Mouse (Mus musculus) lung, postnatal 0 days (tissue): ENCODE data around the gene Irak4. TPM values are rescaled to one million over a fixed set of nuclear protein-coding genes. Genes with fewer than 3 reads are reported as not detected.

Source experiments
- ATAC-seq: fragments of 200-750 bp; cut with Nextera tagmentation; 2 replicates; pipeline ENCODE4 v1.8.0; 2017; ENCODE audit warnings: moderate library complexity
- DNase-seq: peaks from one replicate; pipeline ENCODE4 v3.0.0-alpha.2; 2016; ENCODE audit warnings: low spot score
- H3K27ac ChIP-seq: fragments of 300-500 bp; sonication (generic); 2 replicates; pipeline ENCODE4 v1.5.1; 2014; ENCODE audit warnings: antibody characterized with exemption, mild to moderate bottlenecking, low read length, mixed read lengths
- H3K27me3 ChIP-seq: fragments of 300-500 bp; sonication (generic); replicated peaks from 2 replicates; pipeline ENCODE4 v1.6.1; 2014; ENCODE audit warnings: low read length, mixed read lengths; ENCODE audit not compliant: insufficient read depth
- H3K36me3 ChIP-seq: fragments of 300-500 bp; sonication (generic); 2 replicates; pipeline ENCODE4 v1.6.1; 2014; ENCODE audit warnings: low read length, mixed read lengths; ENCODE audit not compliant: insufficient read depth
- H3K4me1 ChIP-seq: fragments of 300-500 bp; sonication (generic); 2 replicates; pipeline ENCODE4 v1.6.1; 2014; ENCODE audit warnings: antibody characterized with exemption, low read depth, low read length, mixed read lengths; ENCODE audit not compliant: insufficient read depth
- H3K4me2 ChIP-seq: fragments of 300-500 bp; sonication (generic); replicated peaks from 2 replicates; pipeline ENCODE4 v1.6.1; 2014; ENCODE audit warnings: low read depth, mild to moderate bottlenecking, low read length, moderate library complexity, mixed read lengths
- H3K4me3 ChIP-seq: fragments of 300-500 bp; sonication (generic); 2 replicates; pipeline ENCODE4 v1.5.1; 2014; ENCODE audit warnings: low read depth, low read length
- H3K9ac ChIP-seq: fragments of 300-500 bp; sonication (generic); replicated peaks from 2 replicates; pipeline ENCODE4 v1.6.1; 2014; ENCODE audit warnings: low read depth, mild to moderate bottlenecking
- H3K9me3 ChIP-seq: fragments of 300-500 bp; sonication (generic); 2 replicates; pipeline ENCODE4 v1.6.1; 2016; ENCODE audit warnings: low read length, mixed read lengths
- CTCF ChIP-seq: IDR thresholded peaks from 2 replicates; pipeline ENCODE4 v1.5.1; 2016; ENCODE audit warnings: antibody characterized with exemption, mild to moderate bottlenecking
- EP300 ChIP-seq: IDR thresholded peaks from 2 replicates; pipeline ENCODE4 v1.6.1; 2016; ENCODE audit warnings: antibody characterized with exemption, mild to moderate bottlenecking, control low read depth
- WGBS: fragments of 180-500 bp; shearing (Covaris S2); extraction: QIAGEN DNeasy Blood & Tissue Kit; methylation state at CpG from one replicate; pipeline ENCODE4 v1.1.7; 2014; 5-methylcytosine and 5-hydroxymethylcytosine counted together
- polyA plus RNA-seq: library from polyadenylated mRNA; unstranded; fragments of >200 nt; fragmentation: Nextera tagmentation; extraction: Ambion mirVana; gene quantifications from 2 replicates; pipeline ENCODE4 v1.2.1, GENCODE M21; 2015

Irak4 gene
- polyA plus RNA-seq, 1 experiment from 2014 or later = 11.8 TPM

DNA sequence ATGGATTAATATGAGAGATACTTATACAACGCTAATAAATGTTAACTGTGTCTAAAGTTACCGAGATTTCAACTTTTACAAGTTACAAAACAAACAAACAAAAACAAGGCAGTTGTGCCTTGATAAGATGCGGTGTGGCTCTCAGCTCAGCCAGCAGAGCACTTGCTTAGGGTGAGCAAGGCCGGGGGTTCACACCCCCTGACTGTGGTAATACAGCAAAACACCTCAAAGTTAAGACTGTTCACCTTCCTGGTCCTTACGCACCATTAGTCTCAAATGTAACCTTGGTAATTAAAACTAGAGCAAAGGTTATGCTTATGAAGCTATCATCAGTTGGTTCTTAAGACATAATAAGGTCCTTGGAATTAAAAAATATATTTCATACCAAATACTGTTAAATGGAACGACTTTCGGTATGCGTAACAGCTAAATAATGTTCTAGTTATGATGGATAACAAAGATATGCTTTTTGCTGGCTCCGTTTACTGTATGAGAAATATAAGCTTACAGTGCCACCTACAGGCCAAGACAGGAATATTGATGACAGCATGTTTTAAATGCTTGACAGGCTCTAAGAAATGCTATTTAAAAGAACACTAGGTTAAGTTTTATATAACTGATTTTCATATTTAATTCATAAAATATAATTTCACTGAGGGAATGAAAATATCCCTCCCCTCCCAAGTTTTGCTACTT, 23.1 kb upstream of the Irak4 start:
- Histone ChIP-seq H3K4me1 (no peaks in the 10 kb centered on the region), H3K4me3 (no peak overlapping the region), H3K4me2 (no peak overlapping the region), H3K27me3 (no peaks in the 10 kb centered on the region), H3K36me3 (no peaks in the 10 kb centered on the region), H3K9ac (no peak overlapping the region), H3K27ac (no peak overlapping the region), H3K9me3 (no peaks in the 10 kb centered on the region)
- no peak for ATAC-seq
- peak; percentile 89 for DNase-seq
- WGBS = 32% methylated on average over 9 of the region's 9 CpGs
- peak; percentile 83 for TF ChIP-seq CTCF
- no peak for TF ChIP-seq EP300

DNA sequence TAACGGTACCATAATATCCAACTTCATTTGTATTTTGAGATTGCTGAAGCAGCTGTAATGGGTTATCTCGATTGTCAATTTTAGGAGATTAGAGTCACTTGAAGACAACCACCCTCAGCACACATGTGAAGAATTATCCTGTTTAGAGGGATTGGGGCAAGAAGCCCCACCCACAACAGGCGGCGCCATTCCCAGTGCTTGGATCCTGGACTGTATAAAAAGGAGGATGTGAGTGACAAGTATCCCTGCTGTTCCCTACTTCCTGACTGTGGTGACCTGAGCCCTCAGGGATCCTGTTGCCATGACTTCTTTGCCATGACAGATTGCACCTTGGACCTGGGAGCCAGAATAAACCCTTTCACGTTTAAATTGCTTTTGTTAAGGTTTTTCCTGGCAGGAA, 22.5 kb upstream of the Irak4 start:
- H3K9ac ChIP-seq = no peak overlapping the region
- H3K9me3 ChIP-seq = no peaks in the 10 kb centered on the region
- ATAC-seq = no peak
- TF ChIP-seq EP300 (no peak), CTCF (no peak)
- WGBS = 75% methylated on average over 5 of the region's 5 CpGs
- no peaks in the 10 kb centered on the region for H3K36me3 ChIP-seq
- no peaks in the 10 kb centered on the region for H3K27me3 ChIP-seq
- DNase-seq = no peak
- H3K4me3 ChIP-seq = no peak overlapping the region
- no peaks in the 10 kb centered on the region for H3K4me1 ChIP-seq
- no peak overlapping the region for H3K4me2 ChIP-seq
- no peak overlapping the region for H3K27ac ChIP-seq

DNA sequence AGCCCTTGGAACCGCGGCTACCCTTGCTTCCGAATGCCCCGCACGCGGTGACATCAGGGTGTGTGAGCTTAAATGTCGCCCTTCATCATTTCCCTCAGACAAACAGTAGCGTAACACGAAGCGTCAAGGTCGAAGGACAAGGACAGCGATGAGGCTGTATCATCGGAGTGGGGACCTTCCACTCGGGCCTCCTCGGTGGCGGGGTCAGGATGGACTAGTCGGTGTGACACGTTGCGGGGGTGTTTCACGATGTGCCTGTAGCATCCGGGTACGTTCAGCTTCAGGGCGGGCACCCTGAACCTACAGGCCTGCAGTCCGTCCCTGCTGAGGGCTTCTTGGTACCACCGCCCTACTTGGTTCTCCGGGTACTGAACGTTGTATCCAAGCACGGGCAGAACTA, 20.2 kb upstream of the Irak4 start:
- DNase-seq (no peak), ATAC-seq (no peak)
- TF ChIP-seq CTCF (no peak), EP300 (no peak)
- no peak overlapping the region for H3K4me2 ChIP-seq
- no peaks in the 10 kb centered on the region for H3K27me3 ChIP-seq
- H3K9ac ChIP-seq = no peak overlapping the region
- WGBS = 84% methylated on average over 28 of the region's 28 CpGs
- H3K9me3 ChIP-seq = no peaks in the 10 kb centered on the region
- no peak overlapping the region for H3K4me3 ChIP-seq
- no peak overlapping the region for H3K27ac ChIP-seq
- 0 out of 2 replicates have a peak, but pooled peaks cover 5% of the 10 kb centered on the region for H3K36me3 ChIP-seq
- no peaks in the 10 kb centered on the region for H3K4me1 ChIP-seq

DNA sequence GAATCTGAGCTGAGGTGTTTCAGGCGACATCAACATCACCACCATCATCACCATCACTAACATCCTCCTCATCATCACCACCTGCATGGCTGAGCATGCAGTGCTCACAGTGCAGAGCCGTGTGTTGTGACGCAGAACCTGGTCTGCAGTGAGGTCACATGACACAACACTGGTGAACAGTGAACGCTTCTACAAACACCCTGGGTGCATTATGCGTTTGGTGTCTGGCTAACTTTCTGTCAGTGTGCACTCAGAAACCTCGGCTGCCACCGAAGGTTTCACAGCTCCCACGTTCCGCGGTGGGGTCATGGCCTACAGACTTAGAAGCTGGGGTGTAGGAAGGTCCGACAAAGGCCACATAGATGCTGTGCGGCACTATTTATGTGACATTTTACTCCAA, 18.5 kb upstream of the Irak4 start:
- H3K27ac ChIP-seq = no peak overlapping the region
- no peaks in the 10 kb centered on the region for H3K4me1 ChIP-seq
- DNase-seq (no peak), ATAC-seq (no peak)
- no peak overlapping the region for H3K9ac ChIP-seq
- WGBS = 83% methylated on average over 12 of the region's 12 CpGs
- no peak for TF ChIP-seq CTCF
- no peak for TF ChIP-seq EP300
- H3K4me3 ChIP-seq = no peak overlapping the region
- H3K9me3 ChIP-seq = no peaks in the 10 kb centered on the region
- H3K27me3 ChIP-seq = no peaks in the 10 kb centered on the region
- H3K36me3 ChIP-seq = 0 out of 2 replicates have a peak, but pooled peaks cover 5% of the 10 kb centered on the region
- no peak overlapping the region for H3K4me2 ChIP-seq

- Histone ChIP-seq H3K9me3 (no peaks in the 10 kb centered on the region), H3K36me3 (0 out of 2 replicates have a peak, but pooled peaks cover 5% of the 10 kb centered on the region), H3K4me2 (no peak overlapping the region), H3K27me3 (no peaks in the 10 kb centered on the region), H3K4me3 (no peak overlapping the region), H3K9ac (no peak overlapping the region), H3K27ac (no peak overlapping the region), H3K4me1 (no peaks in the 10 kb centered on the region)
- DNase-seq (peak; percentile 41), ATAC-seq (peak; percentile 56)
- WGBS = 61% methylated on average over 3 of the region's 3 CpGs
- TF ChIP-seq EP300 = peak; percentile 18; the same call in 1 of the 2 replicates
- TF ChIP-seq CTCF = no peak
Measured at GRCm38 (mm10) chr15:94530519-94530918, 12.9 kb upstream of the Irak4 start.

DNA sequence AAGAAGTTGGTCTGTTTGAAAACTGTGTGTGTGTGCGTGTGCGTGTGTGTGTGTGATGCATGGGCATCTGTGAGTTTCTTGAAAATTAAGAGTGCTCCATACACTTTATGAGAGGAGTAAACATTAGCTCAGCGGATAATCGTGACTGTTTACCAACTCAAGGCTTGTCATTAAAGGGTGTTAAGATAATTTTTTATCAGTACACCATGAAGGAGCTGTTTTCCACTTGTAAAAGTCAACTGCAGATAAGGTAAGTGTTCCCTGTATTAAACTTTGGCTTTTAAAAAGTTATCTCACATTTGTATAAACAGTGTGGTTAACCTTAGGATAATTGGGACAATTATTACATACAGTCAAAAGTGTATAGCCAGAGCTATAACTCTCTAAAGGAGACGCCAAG, 11.1 kb upstream of the Irak4 start:
- WGBS = 61% methylated on average over 5 of the region's 5 CpGs
- TF ChIP-seq CTCF = no peak
- no peak for TF ChIP-seq EP300
- H3K36me3 ChIP-seq = no peaks in the 10 kb centered on the region
- DNase-seq (no peak), ATAC-seq (no peak)
- H3K9me3 ChIP-seq = no peaks in the 10 kb centered on the region
- no peaks in the 10 kb centered on the region for H3K27me3 ChIP-seq
- H3K27ac ChIP-seq = no peak overlapping the region
- H3K4me2 ChIP-seq = no peak overlapping the region
- H3K4me1 ChIP-seq = no peaks in the 10 kb centered on the region
- H3K9ac ChIP-seq = no peak overlapping the region
- no peak overlapping the region for H3K4me3 ChIP-seq

- ATAC-seq = no peak
- TF ChIP-seq CTCF (no peak), EP300 (no peak)
- Histone ChIP-seq H3K4me1 (no peaks in the 10 kb centered on the region), H3K9me3 (no peaks in the 10 kb centered on the region), H3K27me3 (no peaks in the 10 kb centered on the region), H3K36me3 (no peaks in the 10 kb centered on the region), H3K4me3 (no peak overlapping the region), H3K9ac (no peak overlapping the region), H3K4me2 (no peak overlapping the region), H3K27ac (no peak overlapping the region)
- DNase-seq = peak; percentile 32
- WGBS = 80% methylated on average over 6 of the region's 6 CpGs
Measured at GRCm38 (mm10) chr15:94532956-94533355, 10.5 kb upstream of the Irak4 start.
